In genomic region chr13:59770847-59771246, GRCm38 (mm10) we compare ENCODE assay signal across 9 mouse cellular contexts. TPM values are rescaled to one million over a fixed set of nuclear protein-coding genes. Genes with fewer than 3 reads are reported as not detected.
DNase-seq lines count a peak whose midpoint lies in the region; ATAC-seq and TF ChIP-seq lines count a peak whose summit lies in the region.
"Had no signal": no experiment of that assay in that cellular context is flagged by ENCODE, and none has a peak within 500 bp of the region (broad histone marks: within the 10 kb centered on the region; RNA-seq: fewer than 3 reads in every experiment).

No protein-coding gene starts in this region.

- H3K9ac ChIP-seq in intestine, embryonic 15.5 days, result no peak overlapping the region
- H3K9ac ChIP-seq in midbrain, embryonic 14.5 days (replicated peaks; ENCODE audit: low read length), result peak overlapping the region; percentile 75

- no peak for TF ChIP-seq POLR2A in embryonic fibroblast, embryonic 13.5 days (IDR thresholded peaks at IDR 0.05; ENCODE audit: low read depth, low read length)

- TF ChIP-seq CTCF in E14TG2a.4 (conservative IDR thresholded peaks at IDR 0.05; ENCODE audit: low read length), result no peak
- no peak for TF ChIP-seq CTCF in embryonic fibroblast, embryonic 13.5 days (IDR thresholded peaks at IDR 0.05; ENCODE audit: borderline replicate concordance, insufficient read depth, low read length)

- ATAC-seq in intestine, embryonic 15.5 days, result no peak
- no peak for ATAC-seq in midbrain, embryonic 14.5 days (ENCODE audit: low FRiP score, low TSS enrichment)

- H3K4me3 ChIP-seq in E14TG2a.4 (replicated peaks; ENCODE audit: low read length), result peak overlapping the region; percentile 95
- no peak overlapping the region for H3K4me3 ChIP-seq in embryonic fibroblast, embryonic 13.5 days (ENCODE audit: insufficient read depth, low read length)
- no peak overlapping the region for H3K4me3 ChIP-seq in intestine, embryonic 15.5 days (replicated peaks)
- peak overlapping the region; percentile 90 for H3K4me3 ChIP-seq in midbrain, embryonic 14.5 days (replicated peaks; ENCODE audit: low read depth, low read length)

- H3K27me3 ChIP-seq in E14TG2a.4 (ENCODE audit: insufficient read depth, low read length), result no peaks in the 10 kb centered on the region
- H3K27me3 ChIP-seq in intestine, embryonic 15.5 days (replicated peaks), result no peaks in the 10 kb centered on the region
- H3K27me3 ChIP-seq in midbrain, embryonic 14.5 days (ENCODE audit: control insufficient read depth, insufficient read depth, low read length), result no peaks in the 10 kb centered on the region

- H3K4me2 ChIP-seq in intestine, embryonic 15.5 days (replicated peaks), result peak overlapping the region; percentile 84
- peak overlapping the region; percentile 70 for H3K4me2 ChIP-seq in midbrain, embryonic 14.5 days (ENCODE audit: low read length)

- H3K9me3 ChIP-seq in E14TG2a.4 (ENCODE audit: low read length), result no peaks in the 10 kb centered on the region
- H3K9me3 ChIP-seq in intestine, embryonic 15.5 days, result no peaks in the 10 kb centered on the region
- no peaks in the 10 kb centered on the region for H3K9me3 ChIP-seq in midbrain, embryonic 14.5 days (ENCODE audit: control insufficient read depth, low read length)

- DNase-seq in heart, adult 18-20 months, result peak; percentile 18 to 44
- DNase-seq in heart, postnatal 25 days (ENCODE audit: low spot score), result no peak
- DNase-seq in midbrain, embryonic 14.5 days, result peak; percentile 11
- DNase-seq in urinary bladder, adult 18-20 months (ENCODE audit: low spot score in 2 of 2), result no peak
- no peak for DNase-seq in right cerebral cortex, postnatal 36 days (ENCODE audit: low spot score in 2 of 2)

- peak overlapping the region; percentile 90; the same call in 1 of the 2 replicates for H3K27ac ChIP-seq in embryonic fibroblast, embryonic 13.5 days (ENCODE audit: insufficient read depth, low read length)
- H3K27ac ChIP-seq in intestine, embryonic 15.5 days, result peak overlapping the region; percentile 99
- peak overlapping the region; percentile 99 for H3K27ac ChIP-seq in midbrain, embryonic 14.5 days (replicated peaks; ENCODE audit: low read depth, low read length)

- WGBS in intestine, embryonic 15.5 days, result 51% methylated on average over 9 of the region's 9 CpGs
- 74% methylated on average over 9 of the region's 9 CpGs for WGBS in midbrain, embryonic 14.5 days

- peaks cover 47% of the 10 kb centered on the region for H3K4me1 ChIP-seq in E14TG2a.4 (replicated peaks; ENCODE audit: low read depth, low read length)
- H3K4me1 ChIP-seq in embryonic fibroblast, embryonic 13.5 days (ENCODE audit: control insufficient read depth, insufficient read depth, low read length), result peaks cover 5% of the 10 kb centered on the region
- H3K4me1 ChIP-seq in intestine, embryonic 15.5 days (replicated peaks), result peaks cover 30% of the 10 kb centered on the region
- H3K4me1 ChIP-seq in midbrain, embryonic 14.5 days (ENCODE audit: control insufficient read depth, insufficient read depth, low read length), result peaks cover 33% of the 10 kb centered on the region

- H3K36me3 ChIP-seq in E14TG2a.4 (ENCODE audit: insufficient read depth, low read length), result peaks cover 58% of the 10 kb centered on the region
- 0 out of 2 replicates have a peak, but pooled peaks cover 4% of the 10 kb centered on the region for H3K36me3 ChIP-seq in intestine, embryonic 15.5 days
- peaks cover 36% of the 10 kb centered on the region for H3K36me3 ChIP-seq in midbrain, embryonic 14.5 days (ENCODE audit: control insufficient read depth, insufficient read depth, low read length)

- intact Hi-C loops in heart, postnatal 25 days (cut with DNase I), result loop anchor here (5.0 kb wide), 1 partner anchor 51 kb away; the partner anchor contains the start of gene Tut7

RNA-seq across cellular contexts. Expression of gene Isca1, which starts 1.2 kb away (rescaled TPM):
- total RNA-seq in heart, adult 18-20 months (2021), result 100 to 1,000 TPM; 235 to 252 TPM
- total RNA-seq in heart, postnatal 25 days (2021), result 100 to 1,000 TPM; 221 to 222 TPM
- polyA plus RNA-seq in embryonic fibroblast, embryonic 13.5 days (2011; ENCODE audit: insufficient read length, low read depth, missing spikeins), result 56.6 and 64.3 TPM in 2 replicates
- 114 and 117 TPM in 2 replicates for polyA plus RNA-seq in intestine, embryonic 15.5 days (2015; fragmentation: Nextera tagmentation; extraction: Ambion mirVana)
- polyA plus RNA-seq in midbrain, embryonic 14.5 days (2014; fragmentation: Nextera tagmentation; extraction: Ambion mirVana), result 171 and 194 TPM in 2 replicates

RNA-seq across cellular contexts. Expression of gene Gm49354, which starts 11.2 kb away (rescaled TPM):
- total RNA-seq in heart, adult 18-20 months (2021), result not detected
- total RNA-seq in heart, postnatal 25 days (2021), result not detected
- not detected in 2 replicates for polyA plus RNA-seq in embryonic fibroblast, embryonic 13.5 days (2011; ENCODE audit: insufficient read length, low read depth, missing spikeins)
- polyA plus RNA-seq in intestine, embryonic 15.5 days (2015; fragmentation: Nextera tagmentation; extraction: Ambion mirVana), result not detected in 2 replicates
- polyA plus RNA-seq in midbrain, embryonic 14.5 days (2014; fragmentation: Nextera tagmentation; extraction: Ambion mirVana), result not detected in 2 replicates
- total RNA-seq: layer of hippocampus, postnatal 14 days had no signal

RNA-seq across cellular contexts. Expression of gene 1700014D04Rik, which starts 24.3 kb away (rescaled TPM):
- total RNA-seq in heart, adult 18-20 months (2021), result not detected
- total RNA-seq in heart, postnatal 25 days (2021), result not detected
- polyA plus RNA-seq in embryonic fibroblast, embryonic 13.5 days (2011; ENCODE audit: insufficient read length, low read depth, missing spikeins), result not detected in 2 replicates
- polyA plus RNA-seq in intestine, embryonic 15.5 days (2015; fragmentation: Nextera tagmentation; extraction: Ambion mirVana), result not detected in 2 replicates
- polyA plus RNA-seq in midbrain, embryonic 14.5 days (2014; fragmentation: Nextera tagmentation; extraction: Ambion mirVana), result 0.07 and 0.30 TPM in 2 replicates

RNA-seq across cellular contexts. Expression of gene Spata31d1d, which starts 39.3 kb away (rescaled TPM):
- total RNA-seq in heart, adult 18-20 months (2021), result not detected
- not detected for total RNA-seq in heart, postnatal 25 days (2021)
- not detected in 2 replicates for polyA plus RNA-seq in embryonic fibroblast, embryonic 13.5 days (2011; ENCODE audit: insufficient read length, low read depth, missing spikeins)
- polyA plus RNA-seq in intestine, embryonic 15.5 days (2015; fragmentation: Nextera tagmentation; extraction: Ambion mirVana), result not detected in 2 replicates
- not detected in 2 replicates for polyA plus RNA-seq in midbrain, embryonic 14.5 days (2014; fragmentation: Nextera tagmentation; extraction: Ambion mirVana)
- total RNA-seq: layer of hippocampus, postnatal 14 days had no signal

RNA-seq across cellular contexts. Expression of gene Tut7, which starts 52.1 kb away (rescaled TPM):
- total RNA-seq in heart, adult 18-20 months (2021), result 10 to 100 TPM; 40.3 to 41.1 TPM
- total RNA-seq in heart, postnatal 25 days (2021), result 10 to 100 TPM; 41.4 to 41.9 TPM
- polyA plus RNA-seq in embryonic fibroblast, embryonic 13.5 days (2011; ENCODE audit: insufficient read length, low read depth, missing spikeins), result 102 and 113 TPM in 2 replicates
- polyA plus RNA-seq in intestine, embryonic 15.5 days (2015; fragmentation: Nextera tagmentation; extraction: Ambion mirVana), result 41.7 and 43.6 TPM in 2 replicates
- 34.3 and 50.4 TPM in 2 replicates for polyA plus RNA-seq in midbrain, embryonic 14.5 days (2014; fragmentation: Nextera tagmentation; extraction: Ambion mirVana)

Comparison
In these comparisons a context has a peak if more than half of its experiments do, and no peak if none do; other contexts are left out.
1. DNase-seq: peak in heart, adult 18-20 months (2 of 2) and midbrain, embryonic 14.5 days (single experiment); none in heart, postnatal 25 days (single experiment), urinary bladder, adult 18-20 months (0 of 2) and right cerebral cortex, postnatal 36 days (0 of 2).
2. H3K4me3 ChIP-seq: peak in E14TG2a.4 (single experiment) and midbrain, embryonic 14.5 days (single experiment); none in embryonic fibroblast, embryonic 13.5 days (single experiment) and intestine, embryonic 15.5 days (single experiment).
3. Peak in every context shown above with its lines, with median percentiles within 50 percentile points of each other: H3K27ac ChIP-seq.